20 mouse cellular contexts compared by ENCODE assay signal in genomic region chr8:48568608-48569007, GRCm38 (mm10).
DNase-seq lines count a peak whose midpoint lies in the region; ATAC-seq and TF ChIP-seq lines count a peak whose summit lies in the region.
"Had no signal": no experiment of that assay in that cellular context is flagged by ENCODE, and none has a peak within 500 bp of the region (broad histone marks: within the 10 kb centered on the region; RNA-seq: fewer than 3 reads in every experiment).

No protein-coding gene starts in this region.

- WGBS in forebrain, embryonic 16.5 days, result 23% methylated on average over 4 of the region's 4 CpGs
- 41% methylated on average over 4 of the region's 4 CpGs for WGBS in forebrain, embryonic 15.5 days
- 39% methylated on average over 4 of the region's 4 CpGs for WGBS in embryonic facial prominence, embryonic 12.5 days
- WGBS in midbrain, embryonic 14.5 days, result 26% methylated on average over 4 of the region's 4 CpGs

- H3K27me3 ChIP-seq in forebrain, embryonic 16.5 days (replicated peaks; ENCODE audit: control insufficient read depth, insufficient read depth, low read length), result no peaks in the 10 kb centered on the region
- no peaks in the 10 kb centered on the region for H3K27me3 ChIP-seq in forebrain, embryonic 15.5 days
- H3K27me3 ChIP-seq in embryonic facial prominence, embryonic 12.5 days, result no peaks in the 10 kb centered on the region
- H3K27me3 ChIP-seq in midbrain, embryonic 14.5 days (ENCODE audit: control insufficient read depth, insufficient read depth, low read length), result no peaks in the 10 kb centered on the region
- H3K27me3 ChIP-seq: hindbrain, embryonic 13.5 days; limb, embryonic 12.5 days; neural tube, embryonic 15.5 days had no signal

- H3K9me3 ChIP-seq in forebrain, embryonic 16.5 days (ENCODE audit: control insufficient read depth, low read length), result no peaks in the 10 kb centered on the region
- H3K9me3 ChIP-seq in forebrain, embryonic 15.5 days, result no peaks in the 10 kb centered on the region
- H3K9me3 ChIP-seq in embryonic facial prominence, embryonic 12.5 days, result no peaks in the 10 kb centered on the region
- H3K9me3 ChIP-seq in midbrain, embryonic 14.5 days (ENCODE audit: control insufficient read depth, low read length), result no peaks in the 10 kb centered on the region
- H3K9me3 ChIP-seq: hindbrain, embryonic 13.5 days; limb, embryonic 12.5 days; neural tube, embryonic 15.5 days had no signal

- TF ChIP-seq CTCF in layer of hippocampus, adult 2 months (conservative IDR thresholded peaks at IDR 0.05), result no peak

- DNase-seq in layer of hippocampus, adult 2 months (ENCODE audit: low spot score in 2 of 2), result no peak
- DNase-seq in layer of hippocampus, adult 9-11 months, result no peak
- DNase-seq in midbrain, embryonic 14.5 days, result peak; percentile 40
- DNase-seq in retina, postnatal 1 day, result no peak
- DNase-seq in urinary bladder, postnatal 36 days (ENCODE audit: low spot score in 2 of 2), result no peak
- DNase-seq: cerebellum, adult 11 months; cerebellum, postnatal 36 days; kidney, adult 2 months; kidney, postnatal 4 days; layer of hippocampus, postnatal 36 days; spleen, adult 18-20 months; thymus, postnatal 14 days had no signal

- no peaks in the 10 kb centered on the region for H3K36me3 ChIP-seq in forebrain, embryonic 16.5 days (ENCODE audit: control insufficient read depth, insufficient read depth)
- H3K36me3 ChIP-seq in forebrain, embryonic 15.5 days, result no peaks in the 10 kb centered on the region
- H3K36me3 ChIP-seq in embryonic facial prominence, embryonic 12.5 days, result no peaks in the 10 kb centered on the region
- H3K36me3 ChIP-seq in midbrain, embryonic 14.5 days (ENCODE audit: control insufficient read depth, insufficient read depth, low read length), result no peaks in the 10 kb centered on the region
- H3K36me3 ChIP-seq: hindbrain, embryonic 13.5 days; limb, embryonic 12.5 days; neural tube, embryonic 15.5 days had no signal

- no peak overlapping the region; the same call in 1 of the 2 replicates for H3K4me2 ChIP-seq in forebrain, embryonic 16.5 days (ENCODE audit: low read length)
- no peak overlapping the region for H3K4me2 ChIP-seq in forebrain, embryonic 15.5 days (replicated peaks)
- H3K4me2 ChIP-seq in embryonic facial prominence, embryonic 12.5 days (replicated peaks), result no peak overlapping the region
- H3K4me2 ChIP-seq in midbrain, embryonic 14.5 days (ENCODE audit: low read length), result no peak overlapping the region
- H3K4me2 ChIP-seq: hindbrain, embryonic 13.5 days; limb, embryonic 12.5 days; neural tube, embryonic 15.5 days had no signal

- no peak overlapping the region for H3K4me3 ChIP-seq in forebrain, embryonic 16.5 days (replicated peaks; ENCODE audit: low read length)
- H3K4me3 ChIP-seq in forebrain, embryonic 15.5 days, result no peak overlapping the region
- no peak overlapping the region for H3K4me3 ChIP-seq in layer of hippocampus, adult 2 months
- no peak overlapping the region for H3K4me3 ChIP-seq in embryonic facial prominence, embryonic 12.5 days
- H3K4me3 ChIP-seq in midbrain, embryonic 14.5 days (replicated peaks; ENCODE audit: low read depth, low read length), result no peak overlapping the region
- H3K4me3 ChIP-seq: hindbrain, embryonic 13.5 days; limb, embryonic 12.5 days; neural tube, embryonic 15.5 days had no signal

- no peak for ATAC-seq in forebrain, embryonic 16.5 days
- ATAC-seq in forebrain, embryonic 15.5 days (replicated peaks), result no peak
- ATAC-seq in embryonic facial prominence, embryonic 12.5 days (ENCODE audit: insufficient number of reproducible peaks, insufficient read depth, low FRiP score, low TSS enrichment), result no peak
- no peak for ATAC-seq in midbrain, embryonic 14.5 days (ENCODE audit: low FRiP score, low TSS enrichment)
- ATAC-seq: activated CD4-positive, CD25-positive, alpha-beta regulatory T cell, adult 4 months had no signal

- no peak overlapping the region for H3K9ac ChIP-seq in forebrain, embryonic 16.5 days (replicated peaks; ENCODE audit: low read depth, low read length)
- H3K9ac ChIP-seq in forebrain, embryonic 15.5 days (replicated peaks), result no peak overlapping the region
- H3K9ac ChIP-seq in embryonic facial prominence, embryonic 12.5 days, result no peak overlapping the region
- no peak overlapping the region for H3K9ac ChIP-seq in midbrain, embryonic 14.5 days (replicated peaks; ENCODE audit: low read length)
- H3K9ac ChIP-seq: hindbrain, embryonic 13.5 days; limb, embryonic 12.5 days; neural tube, embryonic 15.5 days had no signal

- H3K27ac ChIP-seq in forebrain, embryonic 16.5 days (ENCODE audit: low read length), result peak overlapping the region; percentile 1; the same call in 1 of the 2 replicates
- no peak overlapping the region for H3K27ac ChIP-seq in forebrain, embryonic 15.5 days (replicated peaks)
- H3K27ac ChIP-seq in layer of hippocampus, adult 2 months, result 0 out of 2 replicates have a peak overlapping the region, but pooled peaks have one; percentile 36
- peak overlapping the region; percentile 63; the same call in 1 of the 2 replicates for H3K27ac ChIP-seq in embryonic facial prominence, embryonic 12.5 days
- peak overlapping the region; percentile 58 for H3K27ac ChIP-seq in midbrain, embryonic 14.5 days (replicated peaks; ENCODE audit: low read depth, low read length)
- H3K27ac ChIP-seq: hindbrain, embryonic 13.5 days; limb, embryonic 12.5 days; macrophage; neural tube, embryonic 15.5 days had no signal

- peaks cover 16% of the 10 kb centered on the region for H3K4me1 ChIP-seq in forebrain, embryonic 16.5 days (replicated peaks; ENCODE audit: control insufficient read depth, insufficient read depth, low read length)
- H3K4me1 ChIP-seq in forebrain, embryonic 15.5 days, result peaks cover 16% of the 10 kb centered on the region
- peaks cover 24% of the 10 kb centered on the region for H3K4me1 ChIP-seq in embryonic facial prominence, embryonic 12.5 days
- peaks cover 14% of the 10 kb centered on the region for H3K4me1 ChIP-seq in midbrain, embryonic 14.5 days (ENCODE audit: control insufficient read depth, insufficient read depth, low read length)
